Mouse (Mus musculus): ENCODE results near the gene March9. TPM values are rescaled to one million over a fixed set of nuclear protein-coding genes. Genes with fewer than 3 reads are reported as not detected.

March9 gene
- total RNA-seq (2017), result 1.6 TPM in 1 of 3 replicates, not detected in the others

DNA sequence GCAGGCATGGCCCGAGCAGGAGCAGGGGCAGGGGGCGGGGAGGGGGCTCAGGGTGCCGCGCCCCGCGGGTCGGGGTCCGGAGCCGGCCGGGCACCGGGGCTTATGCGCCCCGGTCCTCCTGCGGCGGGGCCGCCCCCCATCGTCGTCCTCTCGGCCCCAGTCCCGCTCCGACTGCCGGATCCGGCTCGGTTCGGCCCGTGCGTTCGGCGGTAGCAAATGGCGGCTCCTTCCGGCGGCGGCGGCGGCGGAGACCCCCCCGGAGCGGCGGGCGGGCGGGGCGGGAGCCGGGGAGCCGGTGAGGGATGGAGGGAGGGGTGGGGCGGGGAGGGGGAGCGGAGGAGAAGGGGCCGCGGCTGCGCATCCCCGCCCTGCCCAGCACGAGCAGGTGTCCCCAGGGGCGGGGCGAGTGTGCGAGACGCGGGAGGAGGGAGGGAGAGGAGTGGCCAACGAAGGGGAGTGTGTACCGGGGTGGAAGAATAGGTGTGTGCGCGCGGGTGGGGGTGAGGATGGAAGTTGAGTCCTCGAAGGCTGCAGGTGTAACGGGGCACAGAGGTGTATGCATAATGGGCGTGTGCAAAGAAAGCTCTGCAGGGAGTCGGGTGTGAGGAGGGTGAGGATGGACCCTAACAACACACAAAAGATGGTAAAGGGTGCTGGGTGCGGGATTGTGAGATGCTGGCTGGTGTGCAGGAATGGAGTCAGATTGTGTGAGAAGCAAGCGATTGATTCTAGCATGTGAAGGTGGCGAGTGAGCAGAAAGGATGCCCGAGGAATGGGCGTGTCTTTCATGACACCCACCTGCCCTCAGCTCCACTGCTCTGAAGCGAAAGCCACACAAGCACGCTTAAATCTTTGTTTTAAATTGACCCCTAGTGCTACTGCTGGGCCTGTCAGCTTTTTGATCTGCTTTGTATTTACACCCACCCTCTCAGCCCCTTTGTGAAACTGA, at the start of gene March9:
Gene March9 (minus strand): TSS at position 217 of the 949 bp plus-strand sequence.
- no peak for ATAC-seq (replicated peaks; ENCODE audit: insufficient number of reproducible peaks, low FRiP score, low TSS enrichment, poor library complexity, severe bottlenecking)

DNA sequence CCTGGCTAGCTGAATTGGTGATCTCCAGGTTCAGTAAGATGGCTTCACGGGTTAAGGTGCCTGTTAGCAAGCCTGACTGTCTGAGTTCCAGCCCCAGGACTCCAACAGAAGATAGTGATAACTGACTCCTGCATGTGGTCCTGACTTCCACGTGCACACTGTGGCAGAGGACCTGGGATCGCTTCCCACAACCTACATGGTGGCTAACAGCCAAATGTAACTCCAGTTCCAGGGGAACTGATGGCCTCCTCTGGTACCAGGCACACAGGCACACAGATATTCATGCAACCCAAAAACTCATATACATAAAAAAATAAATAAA, 48.2 kb upstream of the March9 start:
- no peak for ATAC-seq (replicated peaks; ENCODE audit: insufficient number of reproducible peaks, low FRiP score, low TSS enrichment, poor library complexity, severe bottlenecking)

DNA sequence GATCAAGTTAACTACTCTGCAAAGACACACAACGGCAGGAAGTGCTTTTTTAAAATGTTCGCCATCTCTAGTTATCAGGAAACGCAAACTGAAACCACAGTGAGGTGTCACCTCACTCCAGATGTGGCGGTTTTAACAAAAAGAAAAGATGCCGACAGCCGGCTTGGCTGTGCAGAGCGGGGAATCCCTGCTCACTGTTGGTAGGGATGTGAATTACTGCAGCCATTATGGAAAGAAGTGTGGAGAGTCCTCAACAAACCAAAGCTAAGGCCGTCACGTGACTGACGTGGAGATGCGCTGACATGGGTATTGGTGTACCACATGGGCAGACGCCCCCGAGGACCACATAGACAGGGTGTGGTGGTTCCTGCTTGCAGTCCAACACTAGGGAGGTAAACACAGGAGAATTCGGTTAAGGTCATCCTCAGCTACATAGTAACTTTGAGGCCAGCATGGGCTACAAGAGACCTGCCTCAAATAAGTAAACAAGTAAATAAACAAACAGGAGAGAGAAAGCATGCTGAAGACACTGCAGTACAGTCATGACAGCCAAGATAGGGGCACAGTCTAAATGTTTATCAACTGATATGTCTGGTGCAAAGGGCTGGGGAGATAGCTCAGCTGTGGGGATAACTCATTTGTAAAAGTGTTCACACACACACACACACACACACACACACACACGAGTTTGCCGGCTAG, 47.7 kb upstream of the March9 start:
- no peak for ATAC-seq (replicated peaks; ENCODE audit: insufficient number of reproducible peaks, low FRiP score, low TSS enrichment, poor library complexity, severe bottlenecking)

DNA sequence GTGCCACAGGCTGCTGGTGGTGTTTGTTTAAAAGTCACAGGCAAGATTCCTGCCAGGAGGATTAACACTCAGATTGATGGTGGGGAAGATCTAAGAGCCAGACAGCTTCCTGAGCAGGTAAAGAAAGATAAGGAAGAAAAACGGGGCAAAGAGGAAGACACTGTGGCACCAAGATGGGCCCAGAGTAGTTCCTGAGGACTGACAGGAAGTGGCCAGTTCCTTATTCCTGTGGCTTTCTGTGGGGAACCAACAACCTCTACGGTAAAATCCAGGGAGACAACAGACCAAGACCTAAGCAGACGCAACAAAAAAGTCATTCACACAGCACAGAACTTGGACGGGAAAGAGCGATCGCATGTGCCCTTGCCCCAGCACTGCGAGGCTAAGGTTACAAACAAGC, 43.6 kb upstream of the March9 start:
- ATAC-seq (replicated peaks; ENCODE audit: insufficient number of reproducible peaks, low FRiP score, low TSS enrichment, poor library complexity, severe bottlenecking), result no peak; the same call in 1 of the 2 replicates

DNA sequence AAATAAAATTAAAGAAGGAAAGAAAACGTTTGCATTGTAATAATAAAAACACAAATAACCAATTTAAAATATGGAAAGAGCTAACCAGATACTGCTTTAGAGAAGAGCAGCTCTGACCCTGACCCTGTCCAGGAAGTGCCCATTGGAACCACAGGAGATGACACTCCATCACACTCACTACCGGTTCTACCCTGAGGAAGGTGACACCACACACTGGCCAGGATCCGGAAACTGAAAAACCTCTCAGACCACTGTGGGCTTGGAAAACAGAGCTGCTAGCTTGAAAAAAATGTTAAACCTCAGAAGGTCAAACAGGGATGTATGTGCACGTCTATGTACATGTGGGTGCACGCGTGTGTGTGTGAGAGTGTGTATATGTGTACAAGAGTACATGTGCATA, 41.2 kb upstream of the March9 start:
- ATAC-seq (replicated peaks; ENCODE audit: insufficient number of reproducible peaks, low FRiP score, low TSS enrichment, poor library complexity, severe bottlenecking), result no peak

DNA sequence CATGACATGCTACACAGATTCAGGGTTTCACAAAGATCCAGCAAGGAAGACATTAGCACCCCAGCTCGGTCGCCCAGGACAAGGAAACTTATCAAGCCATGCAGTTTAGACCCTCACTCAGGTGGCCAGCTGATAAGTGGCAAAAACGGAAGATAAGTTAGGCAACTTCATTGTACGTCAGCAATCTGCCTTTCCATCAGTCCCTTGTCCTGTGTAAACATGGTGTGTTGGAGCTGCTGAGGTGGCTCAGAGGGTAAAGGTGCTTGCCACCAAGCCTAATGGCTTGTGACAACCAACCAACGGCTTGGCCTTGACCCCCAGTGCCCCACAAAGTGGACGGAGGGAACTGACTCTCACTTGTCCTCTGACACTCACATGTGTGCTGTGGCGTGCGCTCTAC, 40.4 kb upstream of the March9 start:
- peak; percentile 4; the same call in 1 of the 2 replicates for ATAC-seq (replicated peaks; ENCODE audit: insufficient number of reproducible peaks, low FRiP score, low TSS enrichment, poor library complexity, severe bottlenecking)

DNA sequence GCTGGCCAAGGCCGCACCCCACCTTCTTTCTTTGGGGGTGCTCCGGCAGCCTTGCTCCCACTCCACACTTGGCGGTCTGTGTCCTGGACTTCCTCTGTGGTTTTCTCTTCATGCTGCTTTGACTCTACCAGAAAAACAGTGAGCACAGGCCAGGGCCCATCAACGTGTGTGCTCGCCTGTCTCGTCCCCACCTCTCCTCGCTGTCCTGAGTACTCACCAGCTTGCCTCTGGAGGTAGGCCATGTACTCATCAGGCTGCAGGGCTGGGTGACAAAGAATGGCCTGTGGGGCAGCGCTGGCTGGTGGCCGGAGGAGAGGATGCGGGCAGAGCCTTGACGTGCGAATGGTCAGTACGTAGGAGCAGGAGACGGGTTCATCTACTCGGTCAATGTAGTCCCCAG, 39.9 kb upstream of the March9 start:
- peak; percentile 22 for ATAC-seq (replicated peaks; ENCODE audit: insufficient number of reproducible peaks, low FRiP score, low TSS enrichment, poor library complexity, severe bottlenecking)

DNA sequence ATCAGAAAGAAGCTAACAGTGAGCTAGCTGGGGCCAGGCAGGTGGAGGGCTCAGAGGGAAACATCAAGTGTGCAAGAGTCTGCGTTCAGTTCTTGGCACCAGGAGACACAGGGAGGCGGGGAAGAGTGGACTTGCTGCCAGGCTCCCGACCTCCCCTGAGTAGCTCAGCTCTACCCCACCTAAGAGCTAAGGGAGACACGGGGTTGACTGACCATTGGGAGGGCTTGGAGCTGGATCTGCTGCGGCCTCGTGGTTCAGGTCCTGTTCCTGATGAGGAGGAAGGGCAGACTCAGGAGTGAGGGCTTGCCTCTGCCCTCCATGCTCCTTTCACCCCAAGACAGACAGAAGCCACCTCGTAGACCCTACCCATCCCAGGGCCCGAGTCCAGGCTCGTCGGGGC, 39.2 kb upstream of the March9 start:
- no peak for ATAC-seq (replicated peaks; ENCODE audit: insufficient number of reproducible peaks, low FRiP score, low TSS enrichment, poor library complexity, severe bottlenecking)

DNA sequence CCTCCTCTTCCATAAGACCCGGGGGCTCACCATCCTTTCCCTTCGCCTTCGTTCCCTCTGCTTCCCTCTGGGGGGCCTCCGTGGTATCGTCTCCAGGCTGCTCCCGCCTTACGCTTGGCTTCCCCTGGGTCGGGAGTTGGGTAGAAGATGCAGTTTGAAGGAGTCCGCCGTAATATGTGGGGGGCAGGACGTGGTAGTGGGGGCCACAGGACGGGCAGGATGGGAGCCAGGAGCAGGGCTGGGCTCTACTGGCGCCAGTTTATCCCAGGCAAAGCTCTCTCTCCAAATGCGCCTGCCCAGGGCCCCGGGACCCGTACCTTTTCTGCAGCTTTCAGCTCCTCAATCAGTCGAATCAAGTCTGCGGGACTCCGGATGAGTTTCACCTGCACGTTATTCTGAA, 38.5 kb upstream of the March9 start:
- ATAC-seq (replicated peaks; ENCODE audit: insufficient number of reproducible peaks, low FRiP score, low TSS enrichment, poor library complexity, severe bottlenecking), result no peak

DNA sequence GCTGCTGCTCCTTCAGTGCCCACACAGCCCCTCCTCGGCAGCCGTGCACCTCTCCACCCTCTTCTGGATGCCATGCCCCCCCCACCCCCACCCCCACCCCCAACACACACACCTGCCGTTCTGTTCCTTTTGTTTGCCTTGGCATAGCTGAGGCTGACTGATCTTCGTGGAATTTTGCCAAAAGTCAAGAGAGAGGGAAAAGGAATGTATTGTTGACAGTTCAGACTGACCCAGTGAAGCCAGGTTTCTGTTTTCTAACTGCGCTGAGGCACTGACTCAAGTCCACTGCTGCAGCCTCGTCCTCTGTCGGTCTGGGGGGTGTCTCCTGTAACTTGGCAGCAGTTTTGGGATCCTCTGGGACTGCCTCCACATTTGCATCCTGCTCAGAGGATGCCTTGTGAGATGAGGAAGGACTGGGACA, 34.4 kb upstream of the March9 start:
- no peak for ATAC-seq (replicated peaks; ENCODE audit: insufficient number of reproducible peaks, low FRiP score, low TSS enrichment, poor library complexity, severe bottlenecking)

DNA sequence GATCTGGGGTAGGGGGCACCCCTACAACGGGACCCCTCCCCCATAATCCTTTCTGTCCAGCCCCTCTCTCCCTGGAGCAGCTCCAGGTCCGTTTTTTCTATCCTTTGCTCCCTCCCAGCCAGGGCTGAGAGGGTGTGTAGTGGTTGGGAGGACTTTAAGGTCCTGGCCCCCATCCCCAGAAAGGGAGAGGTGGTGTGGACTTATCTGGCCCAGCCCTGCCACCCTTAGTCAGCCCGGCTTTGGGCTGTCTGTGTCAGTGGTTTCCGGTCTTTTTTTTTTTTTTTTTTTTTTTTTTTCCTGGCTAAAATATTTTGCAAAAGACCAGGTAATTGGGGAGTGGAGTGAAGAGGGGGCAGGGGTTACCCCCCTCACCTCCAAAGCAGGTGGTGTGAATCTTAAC, 32.8 kb upstream of the March9 start:
- ATAC-seq (replicated peaks; ENCODE audit: insufficient number of reproducible peaks, low FRiP score, low TSS enrichment, poor library complexity, severe bottlenecking), result no peak

DNA sequence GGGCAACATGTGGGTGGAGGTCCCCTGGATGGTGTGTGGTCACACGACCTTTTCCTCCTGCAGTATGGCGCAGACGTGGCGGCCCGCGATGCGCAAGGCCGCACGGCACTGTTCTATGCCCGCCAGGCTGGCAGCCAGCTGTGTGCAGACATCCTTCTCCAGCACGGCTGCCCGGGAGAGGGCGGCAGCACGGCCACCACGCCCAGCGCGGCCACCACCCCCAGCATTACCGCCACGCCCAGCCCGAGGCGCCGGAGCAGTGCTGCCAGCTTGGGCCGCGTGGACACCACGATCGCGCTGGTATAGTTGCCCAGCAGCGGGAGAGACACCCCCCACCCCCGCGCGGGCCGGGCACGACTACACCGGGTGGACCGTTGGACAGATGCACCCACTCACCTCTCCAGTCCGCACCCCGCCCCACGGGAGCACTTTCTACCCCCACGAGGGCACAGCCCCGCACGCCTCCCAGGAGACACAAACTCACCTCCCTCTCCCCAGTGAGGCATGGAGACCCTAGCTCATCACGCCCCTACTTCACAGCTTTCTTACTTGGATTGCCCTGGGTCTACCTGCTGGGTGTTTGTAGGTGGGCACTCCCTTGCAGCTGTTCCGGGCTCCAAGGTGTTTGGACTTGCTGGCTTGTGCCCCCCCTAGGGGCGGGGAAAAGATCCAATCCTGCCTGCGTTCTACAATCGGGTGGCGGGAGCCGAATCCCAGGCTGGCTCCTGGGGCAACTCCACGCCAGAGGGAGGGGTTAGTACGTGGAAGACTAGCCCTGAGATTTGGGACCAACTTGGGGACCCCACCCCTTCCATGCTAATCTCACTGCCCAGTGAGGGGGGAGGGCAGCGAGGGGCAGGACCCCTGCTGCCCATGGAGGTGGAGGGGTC, 31.8 kb upstream of the March9 start:
- no peak for ATAC-seq (replicated peaks; ENCODE audit: insufficient number of reproducible peaks, low FRiP score, low TSS enrichment, poor library complexity, severe bottlenecking)

DNA sequence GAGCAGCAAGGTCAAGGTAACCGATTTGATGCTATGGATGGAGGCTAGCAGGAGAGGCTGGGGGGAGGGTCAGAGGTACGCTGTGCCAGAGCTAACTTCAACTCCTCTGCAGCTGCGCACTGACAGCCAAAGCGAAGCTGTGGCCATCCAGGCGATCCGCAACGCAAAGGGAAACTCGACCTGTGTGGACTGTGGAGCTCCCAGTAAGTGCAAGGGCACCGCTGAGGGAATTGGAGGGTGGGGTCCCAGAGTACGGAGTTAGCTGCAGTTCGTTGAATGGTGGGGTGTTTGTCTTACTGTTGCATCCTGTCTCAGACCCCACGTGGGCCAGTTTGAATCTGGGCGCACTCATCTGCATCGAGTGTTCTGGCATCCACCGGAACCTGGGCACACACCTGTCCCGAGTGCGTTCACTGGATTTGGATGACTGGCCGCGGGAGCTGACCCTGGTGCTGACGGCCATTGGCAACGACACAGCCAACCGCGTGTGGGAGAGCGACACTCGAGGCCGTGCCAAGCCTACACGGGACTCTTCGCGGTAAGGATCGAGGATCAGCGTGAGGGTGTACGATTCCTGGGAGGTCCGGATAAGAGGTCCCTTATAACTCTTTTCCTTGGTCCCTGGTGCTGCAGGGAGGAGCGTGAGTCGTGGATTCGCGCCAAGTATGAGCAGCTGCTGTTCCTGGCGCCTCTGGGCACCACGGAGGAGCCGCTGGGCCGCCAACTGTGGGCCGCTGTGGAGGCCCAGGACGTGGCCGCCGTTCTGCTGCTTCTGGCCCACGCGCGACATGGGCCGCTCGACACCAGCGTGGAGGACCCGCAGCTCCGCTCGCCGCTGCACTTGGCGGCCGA, 30.8 kb upstream of the March9 start:
- no peak for ATAC-seq (replicated peaks; ENCODE audit: insufficient number of reproducible peaks, low FRiP score, low TSS enrichment, poor library complexity, severe bottlenecking)

DNA sequence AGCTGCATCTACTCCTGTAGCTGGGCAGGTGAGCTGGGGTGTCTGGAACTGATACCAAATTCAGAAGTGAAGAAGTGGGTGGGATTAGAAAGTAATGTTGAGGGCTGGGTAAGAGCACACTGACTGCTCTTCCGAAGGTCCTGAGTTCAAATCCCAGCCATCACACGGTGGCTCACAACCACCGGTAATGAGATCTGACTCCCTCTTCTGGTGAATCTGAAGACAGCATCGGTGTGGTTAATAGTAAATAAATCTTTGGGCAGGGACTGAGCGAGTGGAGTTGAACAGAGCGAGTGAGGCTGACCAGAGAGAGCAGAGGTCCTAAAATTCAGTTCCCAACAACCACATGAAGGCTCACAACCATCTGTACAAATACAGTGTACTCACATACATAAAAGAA, 25.6 kb upstream of the March9 start:
- ATAC-seq (replicated peaks; ENCODE audit: insufficient number of reproducible peaks, low FRiP score, low TSS enrichment, poor library complexity, severe bottlenecking), result no peak

DNA sequence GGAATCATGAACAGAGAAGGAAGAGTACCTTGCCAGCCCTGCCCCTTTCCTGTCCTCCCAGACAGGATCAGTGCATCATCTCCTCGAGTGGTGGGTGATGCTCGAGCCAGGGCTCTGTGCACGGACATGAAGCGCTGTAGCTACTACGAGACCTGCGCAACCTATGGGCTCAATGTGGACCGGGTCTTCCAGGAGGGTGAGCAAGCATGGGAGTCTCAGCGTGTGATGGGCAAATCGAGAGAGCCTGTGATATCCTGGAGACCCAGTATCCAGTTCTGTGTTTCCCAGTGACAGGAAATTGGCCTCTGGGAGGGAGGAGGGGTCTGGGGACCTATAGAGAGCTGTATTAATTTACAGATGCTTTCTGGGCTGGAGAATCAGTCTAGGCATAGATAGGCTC, 25.1 kb upstream of the March9 start:
- no peak for ATAC-seq (replicated peaks; ENCODE audit: insufficient number of reproducible peaks, low FRiP score, low TSS enrichment, poor library complexity, severe bottlenecking)

DNA sequence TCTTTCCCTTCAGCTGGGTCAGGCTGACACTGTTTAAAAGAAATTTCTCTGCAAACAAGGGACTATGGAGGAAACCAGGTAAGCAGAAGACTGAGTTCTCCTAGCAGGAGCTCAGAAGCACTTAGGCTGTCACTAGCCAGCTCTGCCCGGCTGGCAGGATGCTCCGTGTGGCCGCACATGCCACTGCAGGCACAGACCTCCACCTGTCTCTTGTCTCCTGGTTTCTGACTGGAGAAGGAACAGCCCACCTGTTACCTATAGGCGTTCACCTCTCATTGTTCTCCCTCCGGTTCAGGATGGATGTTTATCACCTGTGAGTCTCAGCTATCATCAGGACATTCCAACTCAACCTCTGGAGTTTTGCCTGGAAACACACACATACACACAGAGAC, 23.9 kb upstream of the March9 start:
- ATAC-seq (replicated peaks; ENCODE audit: insufficient number of reproducible peaks, low FRiP score, low TSS enrichment, poor library complexity, severe bottlenecking), result no peak

DNA sequence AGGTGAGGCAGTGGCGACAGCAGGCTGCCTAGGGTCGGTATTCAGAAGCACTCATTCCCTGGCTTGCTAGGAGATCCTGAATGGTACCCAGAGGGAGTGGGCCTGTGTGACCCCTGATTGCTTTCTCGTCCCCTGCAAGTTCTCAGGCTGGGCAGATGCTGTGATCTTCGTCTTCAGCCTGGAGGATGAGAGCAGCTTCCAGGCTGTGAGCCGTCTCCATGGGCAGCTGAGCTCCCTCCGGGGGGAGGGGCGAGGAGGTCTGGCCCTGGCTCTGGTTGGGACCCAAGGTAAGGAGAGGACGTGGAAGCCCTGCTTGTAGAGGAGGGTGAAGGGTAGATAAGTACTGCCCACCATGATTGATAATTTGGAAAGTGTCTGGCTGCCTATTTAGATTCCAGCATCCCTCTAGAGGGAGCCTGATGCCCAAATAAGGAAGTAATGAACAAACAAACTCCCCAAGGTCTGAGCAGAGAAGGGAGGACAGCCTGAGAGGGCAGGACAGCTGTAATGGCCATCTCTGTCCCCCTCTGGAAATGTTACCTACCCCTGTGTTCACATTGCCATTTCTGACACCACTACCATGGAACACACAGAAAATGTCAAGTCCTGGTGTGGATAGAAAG, 23.4 kb upstream of the March9 start:
- no peak for ATAC-seq (replicated peaks; ENCODE audit: insufficient number of reproducible peaks, low FRiP score, low TSS enrichment, poor library complexity, severe bottlenecking)
